Mouse (Mus musculus): ENCODE measurements at regions not wholly inside any gene's neighbourhood (a gene's known extent, or its start where the extent isn't known, plus 50 kb on each side); places are given as distances from the start of the nearest gene placed in this dataset.

- TF ChIP-seq MAX (IDR thresholded peaks at IDR 0.05) (no peak), CTCF (IDR thresholded peaks at IDR 0.05; ENCODE audit: control insufficient read depth, insufficient read depth, insufficient read length) (no peak)
These were observed 125.0 kb upstream of the BC052040 start for GRCm38 (mm10) chr2:115456372-115457022.

All from C2C12 (cell line).